Mouse (Mus musculus) spleen, adult 2 months (tissue): ENCODE results near the gene Polr3c.

Experiments
- CTCF ChIP-seq: fragments of 200-500 bp; IDR thresholded peaks from 2 replicates; pipeline ENCODE4 v1.5.1; 2011; ENCODE audit warnings: mild to moderate bottlenecking, inconsistent platforms; ENCODE audit not compliant: insufficient read depth, insufficient read length, insufficient replicate concordance; ENCODE audit errors: extremely low read depth
- POLR2A ChIP-seq: fragments of 200-500 bp; IDR thresholded peaks from 2 replicates; pipeline ENCODE4 v1.6.1; 2011; ENCODE audit warnings: low read depth, low read length, inconsistent platforms

DNA sequence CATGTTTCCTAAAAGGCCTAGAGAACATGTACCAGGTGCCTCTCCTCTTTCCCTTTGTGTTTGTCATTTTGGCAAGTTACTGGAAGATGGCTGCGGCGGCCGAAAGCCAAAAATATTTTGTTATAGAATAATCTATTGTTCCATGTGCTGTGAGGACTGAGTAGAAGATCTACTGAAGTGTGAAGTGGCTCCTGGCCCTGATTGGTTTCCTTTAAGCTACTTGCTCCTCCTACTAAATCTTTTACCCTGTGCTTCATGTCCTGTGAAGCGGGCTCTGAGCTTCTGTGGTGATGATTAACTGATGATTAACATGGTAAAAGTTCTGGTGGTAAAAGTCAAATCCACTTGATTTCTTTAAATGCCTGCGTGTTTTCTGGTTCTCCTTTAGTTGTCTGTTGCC is 60.5 kb downstream of the Polr3c start:
- TF ChIP-seq CTCF (no peak), POLR2A (no peak)
